Mouse (Mus musculus) heart, adult 18-20 months (tissue): ENCODE measurements at regions not wholly inside any gene's neighbourhood (a gene's known extent, or its start where the extent isn't known, plus 50 kb on each side); places are given as distances from the start of the nearest gene placed in this dataset.

Experiments
- DNase-seq, 2 experiments: peaks; one replicate each; pipeline ENCODE4 v3.0.0; 2021 to 2022; ENCODE audit warnings: mixed read lengths in 1 of 2

DNA sequence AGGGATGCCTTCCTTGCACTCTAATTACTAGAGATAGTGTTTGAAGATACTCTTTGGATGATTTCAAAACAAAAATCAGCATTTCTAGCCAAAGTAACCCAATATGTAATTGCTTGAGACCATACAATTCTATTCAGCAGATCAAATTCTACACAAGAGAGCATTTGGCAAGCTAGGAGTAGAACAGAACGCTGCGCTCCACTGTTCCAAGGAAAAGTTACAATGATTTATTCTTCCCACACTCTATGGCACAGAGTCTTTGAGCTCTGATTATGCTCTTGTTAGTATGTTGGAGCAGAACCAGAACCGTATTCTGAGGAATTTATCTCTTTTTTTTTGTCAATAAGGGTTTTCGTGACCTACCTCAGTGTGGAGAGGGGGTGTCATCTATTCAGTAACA is 130.2 kb upstream of the Itga1 start:
- no peak for DNase-seq

DNA sequence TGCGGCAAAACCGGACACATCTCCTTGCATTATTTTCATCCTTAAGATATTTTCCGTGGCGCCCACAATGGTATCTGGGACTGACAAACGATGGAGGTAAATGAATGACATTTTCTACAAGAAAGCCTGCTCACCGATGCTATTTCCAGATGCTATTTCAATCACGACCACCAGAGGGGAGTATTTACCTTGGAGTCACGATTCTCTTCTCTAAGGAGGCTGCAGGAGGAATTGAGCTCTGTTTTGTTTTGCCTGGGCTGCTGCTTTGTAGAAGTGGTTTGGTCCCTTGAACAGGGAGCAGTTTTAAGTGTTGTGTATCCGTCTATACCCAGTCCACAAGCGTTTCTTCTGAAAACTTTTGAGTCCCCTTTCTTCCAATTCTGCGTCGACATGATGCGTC is 128.7 kb upstream of the Itga1 start:
- DNase-seq = peak; percentile 42 to 73

DNA sequence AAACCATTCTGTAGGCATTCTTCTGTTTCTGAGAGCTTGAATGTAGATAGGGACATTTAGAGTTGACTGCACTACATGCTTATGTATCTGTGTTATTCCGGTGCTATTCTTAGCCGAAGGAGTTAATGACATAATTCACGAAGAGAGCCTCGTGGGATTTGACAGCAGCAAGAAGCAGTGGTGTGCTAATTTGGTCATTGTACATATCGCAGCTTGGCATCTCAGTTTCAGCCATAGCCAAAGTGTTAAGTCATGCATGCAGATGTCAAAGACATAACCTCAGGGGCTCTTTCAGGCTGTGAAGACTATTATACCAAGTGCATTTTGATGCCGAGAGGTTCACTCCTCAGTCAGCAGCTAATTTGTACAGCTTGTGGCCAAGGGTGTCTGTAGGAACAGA is 125.1 kb upstream of the Itga1 start:
- no peak for DNase-seq

DNA sequence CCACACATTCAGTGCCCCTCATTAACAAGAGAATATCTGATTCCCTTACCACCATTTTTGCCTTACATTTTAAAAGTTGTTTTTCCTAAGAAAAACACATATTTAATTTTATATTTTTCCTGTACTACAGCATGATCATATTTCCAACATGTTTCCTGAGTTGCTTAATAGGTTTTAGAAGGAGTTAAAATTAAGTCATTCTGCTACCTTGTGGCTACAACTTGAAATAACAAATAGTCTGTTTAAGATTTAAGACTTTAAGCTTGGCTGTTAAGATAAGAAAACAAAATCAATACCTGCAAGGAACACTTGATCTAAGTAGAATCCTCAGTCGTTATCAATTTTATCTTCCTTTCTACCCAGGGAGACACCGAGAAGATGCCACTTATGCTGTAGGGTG is 117.9 kb upstream of the Itga1 start:
- no peak for DNase-seq

DNA sequence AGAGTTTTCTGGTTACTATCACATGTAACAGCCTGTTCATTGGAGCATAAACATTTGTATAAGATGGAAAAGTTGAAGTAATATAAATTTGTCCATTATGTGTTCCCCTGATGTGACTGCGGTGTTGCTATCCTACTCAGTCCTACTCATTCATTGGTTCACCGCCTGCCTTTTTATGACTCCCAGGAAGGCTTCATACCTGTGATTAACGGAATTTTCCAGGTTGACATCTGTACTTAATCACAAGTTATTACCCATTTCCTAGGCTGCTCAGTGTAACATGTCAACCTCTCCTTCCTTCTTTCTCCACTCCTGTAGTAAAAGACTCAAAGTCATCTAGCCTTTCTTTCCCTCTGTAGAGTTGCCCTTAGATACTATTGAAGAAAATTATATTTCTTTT is 109.5 kb upstream of the Itga1 start:
- no peak for DNase-seq

DNA sequence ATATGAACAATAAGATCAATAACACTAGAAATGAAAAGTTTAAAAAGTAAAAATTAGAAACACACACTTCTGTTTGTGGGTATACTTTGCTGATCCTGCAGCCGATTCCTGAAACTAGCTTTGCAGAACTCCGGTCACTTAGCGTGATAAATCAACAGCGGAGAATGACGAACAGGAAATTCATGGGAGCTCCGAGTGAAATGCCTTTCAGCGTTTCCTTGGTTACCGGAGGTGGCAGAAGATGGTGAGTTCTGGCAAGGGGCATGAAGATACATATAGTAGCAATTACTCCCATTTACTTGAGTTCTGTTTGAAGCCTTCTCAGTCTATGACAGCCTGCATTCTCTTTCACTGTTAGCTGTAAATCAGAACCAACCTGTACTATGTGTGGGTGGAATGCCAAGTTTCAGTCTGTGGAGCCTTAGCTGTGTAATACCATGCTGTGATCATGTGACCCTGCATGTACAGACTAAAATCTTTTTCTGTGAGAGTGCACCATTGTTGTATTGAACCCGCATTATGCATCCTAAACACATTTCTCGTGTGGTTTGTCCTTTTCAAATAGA is 109.0 kb upstream of the Itga1 start:
- DNase-seq = no peak

DNA sequence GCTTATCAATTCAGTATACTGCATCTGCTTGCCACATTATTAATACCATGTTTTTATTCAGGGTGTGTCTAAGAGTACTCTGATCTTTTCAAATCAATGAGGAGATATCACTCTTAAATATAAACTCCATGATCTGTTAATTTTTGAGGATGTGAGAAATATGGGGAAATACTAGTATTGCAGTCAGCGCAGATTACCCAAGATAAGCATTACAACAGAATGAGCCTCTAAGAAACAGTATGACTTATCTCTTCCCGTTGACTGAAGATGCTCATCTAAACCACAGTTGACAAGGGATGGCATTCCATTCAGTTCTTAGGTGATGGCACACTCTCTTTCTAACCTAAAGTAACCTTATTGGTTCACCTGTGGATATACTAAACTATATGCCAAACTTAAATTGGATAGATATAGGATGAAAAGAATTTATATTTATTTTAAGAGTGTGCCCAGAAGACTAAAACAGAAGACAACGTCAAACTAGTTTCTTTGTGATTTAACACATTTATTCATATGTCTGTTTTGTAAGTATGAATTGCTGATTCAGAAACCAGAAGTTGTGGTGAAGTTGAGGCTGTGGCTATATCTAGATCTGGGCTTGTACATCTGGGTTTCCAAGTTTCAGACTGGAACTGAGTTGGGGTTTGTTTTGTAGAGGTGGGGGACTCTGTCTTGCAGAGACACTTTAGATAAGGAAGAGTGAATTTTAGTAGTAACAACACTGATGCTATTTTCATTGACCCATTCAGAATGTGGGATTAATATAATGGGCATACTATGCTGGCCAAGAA is 107.8 kb upstream of the Itga1 start:
- no peak for DNase-seq

DNA sequence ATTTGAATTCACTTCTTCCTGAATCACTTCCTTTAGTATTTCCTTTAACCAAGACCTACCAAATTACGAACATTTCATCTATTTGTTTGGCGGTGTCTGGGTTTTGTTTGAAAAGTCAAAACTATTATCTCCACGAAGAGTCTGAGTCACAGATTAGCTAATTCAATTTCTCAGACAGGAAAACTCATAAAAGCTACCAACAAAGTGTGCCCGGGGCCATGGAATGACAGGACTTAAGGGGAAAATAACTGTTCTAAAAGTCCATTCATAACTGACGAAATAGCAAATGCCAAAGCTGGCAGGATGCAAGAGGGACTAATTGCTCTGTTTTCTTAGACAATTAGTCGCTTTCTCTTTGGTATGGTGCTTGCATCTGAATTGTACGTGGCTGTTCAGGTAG is 105.0 kb upstream of the Itga1 start:
- DNase-seq = no peak

DNA sequence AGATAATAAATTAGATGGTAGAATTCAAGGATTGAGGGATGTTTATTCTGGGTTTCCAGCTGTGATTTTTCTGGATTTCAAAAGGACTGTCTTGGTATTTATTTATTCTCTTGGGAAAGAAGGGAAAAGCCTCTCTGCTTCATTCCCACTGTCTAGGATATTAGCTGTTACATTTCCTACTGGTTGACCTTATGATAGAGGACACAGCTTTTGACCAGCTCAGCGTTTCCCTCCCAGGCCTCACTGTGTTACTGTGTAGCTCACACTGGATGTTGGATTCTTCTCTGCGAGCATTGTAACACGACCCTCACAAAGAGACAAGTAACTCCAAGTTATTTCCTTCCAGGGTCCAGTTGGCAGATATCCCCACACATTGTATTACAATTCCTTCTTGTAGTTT is 97.4 kb upstream of the Itga1 start:
- peak; percentile 15 to 27 for DNase-seq

DNA sequence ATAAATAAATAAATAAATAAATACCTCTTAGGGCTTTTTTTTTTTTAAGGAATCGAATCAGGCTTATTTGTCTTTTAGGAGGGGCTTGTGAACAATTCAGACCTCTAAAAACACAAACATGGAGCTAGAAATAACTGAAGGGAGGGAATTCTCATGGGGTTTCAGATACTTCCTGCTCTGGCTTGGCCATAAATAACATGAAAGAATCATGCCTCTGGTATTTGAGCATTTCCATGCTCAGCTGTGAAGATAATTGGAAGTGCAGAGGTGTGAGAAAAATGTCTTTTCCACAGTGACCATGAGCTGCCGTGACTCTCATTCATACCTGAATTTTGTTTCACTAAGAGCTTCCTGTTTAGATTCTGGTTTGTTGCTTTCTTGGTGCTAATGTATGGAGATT is 86.3 kb upstream of the Itga1 start:
- DNase-seq = peak; percentile 15 to 54

DNA sequence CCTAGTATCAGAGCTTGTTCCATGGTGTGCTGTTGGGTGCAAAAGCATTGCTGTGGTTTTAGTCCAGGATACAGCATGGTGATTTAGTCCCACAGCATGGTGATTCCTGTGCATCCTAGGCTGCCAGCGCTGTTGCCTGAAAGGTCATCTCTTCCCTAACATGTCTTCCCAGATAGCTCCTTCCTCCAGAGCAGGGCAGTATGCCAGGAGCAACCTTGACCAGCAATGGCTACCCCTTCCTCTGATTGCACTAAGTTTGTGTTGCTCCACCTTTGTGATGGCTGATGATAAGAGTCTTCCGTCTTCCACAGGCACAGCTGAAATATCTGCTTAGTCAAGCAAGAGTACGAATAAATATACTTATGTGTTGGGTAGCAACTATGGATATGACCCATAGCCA is 85.6 kb upstream of the Itga1 start:
- DNase-seq = peak; percentile 15 to 52

DNA sequence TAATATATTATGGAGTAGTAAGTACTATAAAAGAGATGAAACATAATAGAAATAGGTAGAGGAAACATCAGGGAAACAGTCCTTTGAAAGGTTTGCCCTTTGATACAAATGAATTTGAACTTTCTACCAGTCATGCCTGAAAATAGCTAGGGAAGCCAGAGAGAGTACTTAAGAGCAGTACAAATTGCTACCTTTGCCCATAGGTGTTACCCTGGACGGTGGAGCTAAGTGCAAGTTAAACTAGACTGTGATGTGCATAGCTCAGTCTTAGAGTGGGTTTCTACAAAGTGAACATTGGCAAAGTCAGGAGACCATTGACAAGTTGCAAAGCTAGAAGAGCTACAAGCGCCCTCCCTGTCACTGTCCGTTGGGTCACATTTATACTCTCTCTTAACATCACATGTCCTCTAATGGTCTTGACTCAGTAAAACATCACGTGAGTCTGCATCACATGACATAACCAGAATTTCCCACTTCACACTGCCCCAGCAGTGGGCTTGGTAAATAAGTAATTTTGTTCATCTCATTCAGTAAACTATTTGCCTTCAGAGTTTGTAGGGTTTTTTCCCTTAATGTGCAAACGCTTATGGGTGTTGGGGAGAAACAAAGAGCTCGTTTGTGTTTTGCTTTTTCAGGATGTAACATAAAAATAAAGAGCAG is 80.6 kb upstream of the Itga1 start:
- DNase-seq = no peak

DNA sequence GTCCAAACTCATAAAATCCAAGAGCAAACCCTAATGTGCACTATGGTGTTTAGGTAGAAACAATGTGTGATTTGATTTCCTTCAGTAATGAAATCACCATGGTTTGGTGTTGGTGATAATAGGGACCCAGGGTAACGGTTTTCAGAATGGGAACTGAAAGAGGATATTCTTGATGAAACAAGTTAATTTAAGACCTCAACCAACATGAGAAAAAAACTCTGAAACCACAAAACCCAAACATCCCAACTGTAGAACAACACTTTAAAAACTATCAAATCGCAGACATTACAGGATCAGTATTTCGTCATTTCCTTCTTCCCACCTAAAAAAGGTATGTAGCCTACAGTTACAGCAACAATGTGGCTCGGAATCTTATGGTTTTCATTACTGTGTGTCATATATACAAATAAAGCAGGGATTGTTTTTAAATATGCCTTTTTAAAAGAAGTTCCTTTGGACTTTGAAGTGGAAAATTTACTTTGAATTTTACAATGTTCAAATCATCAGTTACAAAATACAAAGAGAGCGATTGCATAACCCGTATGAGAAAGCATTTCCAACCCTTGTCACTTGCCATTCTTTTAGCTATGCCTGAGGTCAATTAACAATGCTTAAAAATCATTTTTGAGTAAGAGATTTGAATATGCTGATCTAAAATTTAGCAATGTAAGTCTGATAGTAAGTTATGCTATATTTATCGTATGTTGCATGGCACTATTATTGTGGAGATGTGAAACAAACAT is 76.6 kb upstream of the Itga1 start:
- no peak for DNase-seq

DNA sequence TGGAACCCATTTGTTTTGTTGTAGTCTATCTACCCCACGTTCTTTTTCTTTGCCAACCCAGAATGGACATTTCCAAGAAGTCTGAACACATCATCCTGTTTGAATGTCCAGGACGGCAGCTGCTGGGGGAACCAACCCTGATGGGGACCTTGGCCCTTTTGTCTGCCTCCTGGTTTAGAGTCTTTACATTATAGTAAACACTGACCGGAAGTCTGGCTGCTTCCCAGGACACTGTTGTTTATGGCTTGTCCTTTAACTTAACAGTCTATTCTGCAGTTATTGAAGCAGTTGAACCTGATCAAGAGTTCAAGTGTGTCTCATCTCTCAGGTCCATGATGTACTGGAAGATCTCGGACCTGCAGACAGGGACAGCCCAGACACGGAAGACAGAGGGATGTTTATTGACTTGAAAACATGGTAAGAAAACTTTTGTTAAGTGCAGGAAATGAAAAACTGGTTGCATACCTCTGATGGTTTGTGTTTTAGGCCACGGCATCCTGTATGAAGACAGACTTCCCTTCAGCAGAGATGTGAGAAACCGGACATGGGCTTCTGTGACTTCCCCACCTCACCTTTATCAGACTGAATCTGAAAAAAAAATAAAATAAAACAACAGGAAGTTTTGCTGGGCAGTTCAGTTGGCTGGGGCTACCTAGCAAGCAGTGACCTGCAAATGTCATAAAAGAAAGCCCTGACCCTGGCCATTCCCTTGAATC is 69.7 kb upstream of the Itga1 start:
- no peak for DNase-seq

DNA sequence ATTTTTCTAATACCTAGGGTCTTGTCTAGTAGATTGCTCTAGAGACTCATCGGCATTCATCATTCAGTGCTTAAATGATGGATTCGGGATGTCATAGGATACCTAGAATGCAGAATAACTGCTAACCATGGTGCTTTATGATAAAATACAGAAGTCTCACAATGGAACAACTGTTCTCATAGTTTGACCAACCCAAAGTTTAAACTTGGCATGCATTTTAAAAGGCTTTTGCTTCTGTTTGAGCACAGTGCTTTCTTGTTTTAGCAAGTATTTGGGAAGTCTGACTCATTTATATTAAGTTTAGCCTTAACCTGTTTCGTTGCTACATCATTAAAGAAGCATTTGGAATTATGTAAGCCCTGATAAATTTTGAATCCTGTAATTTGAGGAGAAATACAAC is 64.2 kb upstream of the Itga1 start:
- no peak for DNase-seq

DNA sequence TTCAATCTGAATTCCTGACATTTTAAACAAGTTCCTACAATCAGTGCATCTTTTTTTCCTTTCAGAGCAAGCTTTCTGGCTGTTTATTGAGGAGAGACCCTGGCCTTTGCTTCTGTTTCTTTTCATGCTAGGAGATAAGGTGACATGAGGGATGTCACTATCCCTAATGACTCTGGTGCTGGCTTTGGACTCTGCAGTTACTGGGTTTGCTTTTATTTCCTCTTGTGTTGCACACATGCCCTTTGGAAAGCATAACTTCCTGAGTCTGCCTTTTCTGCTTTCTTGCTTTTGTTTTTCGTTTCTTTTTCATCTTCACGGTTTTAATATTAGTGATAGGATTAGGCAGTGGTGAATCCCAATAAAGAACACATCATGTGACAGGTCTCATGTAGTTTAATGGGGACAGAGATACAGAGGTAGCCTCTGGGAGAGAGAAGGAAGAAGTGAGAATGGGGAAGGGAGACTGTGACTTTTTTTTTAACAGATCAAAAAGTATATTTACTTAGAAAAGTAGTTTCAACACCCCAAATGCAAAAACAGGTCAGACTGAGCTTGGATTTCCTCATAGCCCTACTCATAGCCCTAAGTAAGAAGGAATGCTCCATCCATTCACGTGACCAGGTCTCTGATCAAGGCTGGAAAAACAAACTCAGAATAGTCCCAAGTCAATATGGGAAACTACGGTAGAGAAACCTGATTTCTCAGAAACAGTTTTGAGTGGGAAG is 61.1 kb upstream of the Itga1 start:
- DNase-seq = no peak

DNA sequence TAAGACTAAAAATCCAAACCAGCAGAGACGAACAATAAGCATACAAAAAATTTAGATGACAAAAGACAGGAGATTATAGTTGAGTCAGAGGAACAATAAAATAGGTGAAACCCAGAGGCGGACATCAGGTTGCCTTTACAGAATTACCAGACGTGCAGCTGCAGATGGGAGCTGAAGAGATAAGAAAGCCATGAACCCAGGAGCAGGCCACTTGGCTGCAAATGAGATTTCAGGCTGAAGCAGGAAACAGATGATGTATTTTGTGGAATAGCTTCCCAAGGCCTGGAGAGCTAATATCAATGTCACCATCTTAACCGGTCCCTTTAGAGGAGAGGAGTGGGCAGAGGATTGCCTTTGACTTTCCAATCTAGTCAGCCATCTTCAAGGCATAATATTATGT is 57.6 kb upstream of the Itga1 start:
- peak in 1 of 2 experiments; percentile 53 for DNase-seq
